Mouse (Mus musculus): ENCODE measurements around the gene Pus7l. TPM values are rescaled to one million over a fixed set of nuclear protein-coding genes. Genes with fewer than 3 reads are reported as not detected.

The Pus7l gene
- polyA plus RNA-seq (2012; rRNA removed): 3.1 and 3.3 TPM in 2 replicates

DNA sequence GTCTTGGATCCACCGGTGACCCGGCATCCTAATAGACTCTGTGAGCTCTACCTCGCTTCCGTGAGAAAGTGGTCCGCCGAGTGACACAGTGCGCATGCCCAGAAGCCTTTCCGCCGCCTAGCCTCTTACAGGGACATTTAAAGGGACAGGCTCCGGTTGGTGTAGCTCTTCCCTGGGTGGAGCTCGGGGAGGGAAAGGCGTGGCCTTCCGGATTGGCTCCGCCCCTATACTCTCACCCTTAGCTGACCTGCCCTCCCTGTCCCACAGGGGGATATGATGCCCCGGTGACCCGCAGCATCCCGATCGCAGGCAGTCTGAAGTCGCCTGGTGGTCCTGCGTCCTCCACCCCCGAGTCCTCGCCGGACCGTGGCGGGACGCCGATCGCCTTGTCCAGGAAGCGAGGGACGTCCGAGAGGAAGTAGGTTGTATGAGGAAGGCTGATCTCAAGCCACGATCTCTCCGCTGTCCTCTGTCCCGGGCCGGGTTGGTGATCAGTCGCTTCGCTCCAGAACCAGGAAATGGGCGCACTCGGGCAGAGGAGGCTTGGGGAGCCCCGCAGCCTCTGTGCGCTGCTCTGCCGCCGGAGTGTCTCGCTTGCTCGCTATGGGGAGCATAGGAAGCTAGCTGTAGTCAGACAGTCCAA is at the start of gene Pus7l, which contains the start of gene Irak4:
Pus7l (minus strand) TSS at position 139 of the 643 bp plus-strand sequence.
Irak4 (plus strand) TSS at position 235 of the 643 bp plus-strand sequence.
- TF ChIP-seq POLR2A (IDR thresholded peaks at IDR 0.05; ENCODE audit: extremely low read depth, insufficient read depth, low read length): peak; percentile 79
- TF ChIP-seq CTCF (IDR thresholded peaks at IDR 0.05; ENCODE audit: extremely low read depth, insufficient read depth, low read length): no peak
- no peak within 1 kb of the TSS for H3K27ac ChIP-seq (ENCODE audit: insufficient read depth, low read length)
- H3K4me3 ChIP-seq (ENCODE audit: insufficient read depth, low read length): peak within 1 kb of the TSS; percentile 67
- no peaks in the 10 kb centered on the region for H3K4me1 ChIP-seq (ENCODE audit: control insufficient read depth, insufficient read depth, low read length)

DNA sequence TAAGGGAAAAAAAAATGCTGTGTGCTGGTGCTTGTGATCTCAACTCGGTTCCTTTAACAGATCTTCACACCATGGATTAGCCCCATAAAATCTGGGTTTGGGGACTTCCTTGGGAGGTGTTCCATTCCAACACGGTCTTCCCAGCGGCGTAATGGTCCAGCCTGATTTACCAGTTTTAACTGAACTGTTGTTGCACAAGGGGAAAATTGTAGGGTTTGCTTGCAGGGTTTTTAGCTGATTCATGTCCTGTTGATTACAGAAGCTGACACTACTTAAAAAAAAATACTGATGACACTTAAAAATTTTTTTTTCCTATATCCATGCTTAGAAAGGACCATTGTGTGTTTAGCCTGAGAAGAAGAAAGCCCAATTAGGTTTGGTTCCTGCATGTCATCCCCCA is 48.0 kb upstream of the Pus7l start:
- no peak overlapping the region for H3K27ac ChIP-seq (ENCODE audit: insufficient read depth, low read length)
- no peaks in the 10 kb centered on the region for H3K4me1 ChIP-seq (ENCODE audit: control insufficient read depth, insufficient read depth, low read length)
- H3K4me3 ChIP-seq (ENCODE audit: insufficient read depth, low read length): no peak overlapping the region
- TF ChIP-seq POLR2A (IDR thresholded peaks at IDR 0.05; ENCODE audit: extremely low read depth, insufficient read depth, low read length) (no peak), CTCF (IDR thresholded peaks at IDR 0.05; ENCODE audit: extremely low read depth, insufficient read depth, low read length) (no peak)

DNA sequence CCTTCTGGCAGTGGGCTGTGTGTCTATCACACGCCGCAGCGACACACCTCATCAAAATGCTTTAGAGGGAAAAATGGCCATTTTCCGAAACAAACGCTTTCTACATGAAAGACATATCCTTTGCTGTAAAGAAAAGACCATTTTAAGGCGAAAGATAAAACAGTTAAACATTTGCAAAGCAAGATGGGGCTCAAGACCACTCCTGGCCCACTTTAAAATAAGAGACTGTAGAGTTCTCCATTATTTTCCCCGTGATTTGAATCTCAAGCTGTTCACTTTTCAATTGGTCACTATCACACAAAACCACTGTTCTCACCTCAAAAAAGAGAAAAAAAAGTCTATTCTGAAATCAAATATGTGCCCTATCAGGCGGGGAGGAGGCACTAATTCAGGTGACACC is 46.7 kb upstream of the Pus7l start:
- no peak overlapping the region for H3K27ac ChIP-seq (ENCODE audit: insufficient read depth, low read length)
- TF ChIP-seq POLR2A (IDR thresholded peaks at IDR 0.05; ENCODE audit: extremely low read depth, insufficient read depth, low read length) (no peak), CTCF (IDR thresholded peaks at IDR 0.05; ENCODE audit: extremely low read depth, insufficient read depth, low read length) (no peak)
- no peaks in the 10 kb centered on the region for H3K4me1 ChIP-seq (ENCODE audit: control insufficient read depth, insufficient read depth, low read length)
- peak overlapping the region; percentile 94 for H3K4me3 ChIP-seq (ENCODE audit: insufficient read depth, low read length)

DNA sequence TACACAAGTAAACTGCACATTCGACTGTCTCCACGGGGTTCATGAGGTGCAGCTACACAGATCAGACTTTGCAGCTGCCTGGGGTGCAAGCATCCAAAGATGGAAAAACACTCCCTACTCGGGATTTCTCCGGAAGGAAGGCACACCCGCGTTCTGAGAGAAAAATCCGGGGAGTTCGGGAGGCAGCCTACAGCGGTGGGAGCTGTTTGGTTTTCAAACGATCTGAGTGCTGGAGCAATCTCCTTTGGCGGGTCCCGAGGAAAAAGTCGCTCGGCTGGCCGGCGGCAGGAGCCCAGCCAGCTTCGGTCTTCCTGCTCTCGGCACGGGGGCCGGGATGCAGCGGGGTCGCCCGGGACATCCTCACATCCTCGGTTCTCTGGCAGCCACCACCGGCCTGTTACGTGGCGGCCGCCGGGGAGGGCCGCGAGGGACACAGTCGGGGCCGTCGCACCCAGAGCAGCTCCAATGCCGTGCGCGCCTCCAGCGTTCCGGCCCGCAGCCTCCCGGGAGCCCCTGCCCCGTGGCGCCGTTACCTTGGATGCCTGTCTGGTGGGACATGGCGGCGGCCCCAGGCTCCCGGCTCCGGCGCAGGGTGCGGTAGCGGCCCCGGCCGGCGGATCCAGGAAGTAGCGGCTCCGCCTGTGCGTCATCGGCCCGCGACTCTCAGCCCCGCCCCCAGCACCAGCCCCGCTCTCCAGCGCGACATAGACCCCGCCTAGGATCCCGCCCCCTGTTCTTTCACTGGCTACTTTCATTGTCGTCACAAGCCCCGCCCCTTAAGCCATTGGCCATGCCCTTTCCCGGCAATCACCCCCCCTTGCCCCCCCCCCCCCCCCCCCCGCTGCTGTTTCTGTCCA is 46.1 kb upstream of the Pus7l start, which contains the start of gene Twf1:
Twf1 (minus strand) TSS at position 671 of the 857 bp plus-strand sequence.
- H3K27ac ChIP-seq (ENCODE audit: insufficient read depth, low read length): peak within 1 kb of the TSS; percentile 90
- no peaks in the 10 kb centered on the region for H3K4me1 ChIP-seq (ENCODE audit: control insufficient read depth, insufficient read depth, low read length)
- TF ChIP-seq CTCF (IDR thresholded peaks at IDR 0.05; ENCODE audit: extremely low read depth, insufficient read depth, low read length) (no peak), POLR2A (IDR thresholded peaks at IDR 0.05; ENCODE audit: extremely low read depth, insufficient read depth, low read length) (peak; percentile 46; the same call in 1 of the 2 replicates)
- peak within 1 kb of the TSS; percentile 94 for H3K4me3 ChIP-seq (ENCODE audit: insufficient read depth, low read length)

DNA sequence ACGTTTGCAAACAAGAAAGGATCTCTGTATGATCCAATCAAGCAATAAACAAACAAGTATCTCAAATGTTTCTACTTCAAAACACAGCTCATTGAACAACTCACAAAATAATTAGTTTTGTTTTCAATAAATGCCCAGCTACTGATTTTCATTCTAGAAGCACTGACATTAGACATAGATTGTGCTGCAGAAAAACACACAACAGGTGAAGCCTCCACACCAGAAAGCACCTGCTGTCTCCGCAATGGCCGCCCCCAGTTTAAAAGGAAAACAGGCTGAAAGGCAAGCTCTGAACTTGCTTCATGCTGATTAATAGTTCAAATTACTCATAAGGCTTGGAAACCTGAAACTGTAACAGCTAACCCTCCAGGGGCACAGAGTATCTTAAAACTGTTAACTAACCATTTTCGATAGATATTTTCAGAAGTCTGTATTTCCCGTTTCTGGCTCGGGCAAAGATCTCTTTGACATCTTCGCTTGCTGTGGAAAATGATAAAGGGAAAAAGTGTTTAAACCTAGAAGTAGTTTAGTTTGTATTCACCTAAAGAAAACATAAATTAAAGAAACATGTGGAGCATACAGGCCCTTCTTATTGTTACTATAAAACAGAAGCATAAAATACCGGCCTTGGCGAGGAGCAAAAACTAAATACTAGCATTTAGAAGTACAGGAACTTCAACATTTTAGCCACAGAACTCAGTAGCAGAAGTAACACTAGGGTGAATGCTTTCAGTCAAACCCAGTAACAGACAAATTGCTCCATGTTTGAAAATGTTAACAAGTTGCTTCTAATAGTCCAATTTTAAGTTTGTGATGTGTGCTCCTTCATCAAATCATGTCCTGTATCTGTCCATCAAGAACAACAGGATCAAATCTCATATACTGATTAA is 44.7 kb upstream of the Pus7l start:
- H3K27ac ChIP-seq (ENCODE audit: insufficient read depth, low read length): no peak overlapping the region
- H3K4me1 ChIP-seq (ENCODE audit: control insufficient read depth, insufficient read depth, low read length): no peaks in the 10 kb centered on the region
- H3K4me3 ChIP-seq (ENCODE audit: insufficient read depth, low read length): no peak overlapping the region; the same call in 1 of the 2 replicates
- no peak for TF ChIP-seq POLR2A (IDR thresholded peaks at IDR 0.05; ENCODE audit: extremely low read depth, insufficient read depth, low read length)
- TF ChIP-seq CTCF (IDR thresholded peaks at IDR 0.05; ENCODE audit: extremely low read depth, insufficient read depth, low read length): no peak

DNA sequence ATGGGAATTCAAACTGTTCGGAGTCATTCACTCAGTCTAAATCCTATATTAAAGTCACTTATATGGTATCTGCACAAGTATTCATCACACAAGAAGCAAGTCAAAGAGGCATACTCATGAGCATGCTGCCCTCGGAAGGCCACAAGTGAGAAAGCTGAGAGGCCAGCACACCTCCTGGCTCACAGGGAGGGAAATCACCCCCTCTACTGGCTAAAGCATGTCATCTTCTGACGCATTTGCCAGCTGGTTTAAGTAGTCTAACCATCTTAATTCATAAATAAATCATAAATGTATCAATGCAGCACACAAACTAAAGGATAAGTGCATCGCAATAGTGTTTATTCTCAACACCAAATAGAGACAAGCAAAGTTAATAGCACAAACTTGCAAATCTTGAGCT is 41.4 kb upstream of the Pus7l start:
- no peak overlapping the region for H3K4me3 ChIP-seq (ENCODE audit: insufficient read depth, low read length)
- TF ChIP-seq POLR2A (IDR thresholded peaks at IDR 0.05; ENCODE audit: extremely low read depth, insufficient read depth, low read length) (no peak), CTCF (IDR thresholded peaks at IDR 0.05; ENCODE audit: extremely low read depth, insufficient read depth, low read length) (no peak)
- H3K27ac ChIP-seq (ENCODE audit: insufficient read depth, low read length): no peak overlapping the region
- no peaks in the 10 kb centered on the region for H3K4me1 ChIP-seq (ENCODE audit: control insufficient read depth, insufficient read depth, low read length)

DNA sequence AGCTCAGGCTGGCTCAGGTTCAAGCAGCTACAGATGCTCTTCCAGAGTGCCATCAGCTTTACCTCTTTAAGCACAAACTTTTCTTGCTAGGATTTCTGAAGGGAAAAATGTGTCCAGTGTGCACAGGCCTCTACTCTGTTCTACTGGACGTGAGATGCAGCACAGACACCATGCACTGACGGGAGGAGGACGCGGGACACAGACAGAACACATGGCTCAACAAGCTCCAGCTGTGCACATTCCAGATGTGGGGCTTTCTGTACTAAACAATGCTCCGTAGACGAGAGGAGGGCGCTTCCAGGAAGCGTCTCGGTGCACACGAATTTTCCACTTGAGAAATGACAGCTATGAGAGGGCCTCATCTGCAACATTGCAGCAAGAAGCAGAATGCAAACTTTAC is 39.8 kb upstream of the Pus7l start:
- no peak overlapping the region for H3K27ac ChIP-seq (ENCODE audit: insufficient read depth, low read length)
- TF ChIP-seq CTCF (IDR thresholded peaks at IDR 0.05; ENCODE audit: extremely low read depth, insufficient read depth, low read length) (no peak), POLR2A (IDR thresholded peaks at IDR 0.05; ENCODE audit: extremely low read depth, insufficient read depth, low read length) (no peak)
- H3K4me3 ChIP-seq (ENCODE audit: insufficient read depth, low read length): no peak overlapping the region
- H3K4me1 ChIP-seq (ENCODE audit: control insufficient read depth, insufficient read depth, low read length): no peaks in the 10 kb centered on the region

DNA sequence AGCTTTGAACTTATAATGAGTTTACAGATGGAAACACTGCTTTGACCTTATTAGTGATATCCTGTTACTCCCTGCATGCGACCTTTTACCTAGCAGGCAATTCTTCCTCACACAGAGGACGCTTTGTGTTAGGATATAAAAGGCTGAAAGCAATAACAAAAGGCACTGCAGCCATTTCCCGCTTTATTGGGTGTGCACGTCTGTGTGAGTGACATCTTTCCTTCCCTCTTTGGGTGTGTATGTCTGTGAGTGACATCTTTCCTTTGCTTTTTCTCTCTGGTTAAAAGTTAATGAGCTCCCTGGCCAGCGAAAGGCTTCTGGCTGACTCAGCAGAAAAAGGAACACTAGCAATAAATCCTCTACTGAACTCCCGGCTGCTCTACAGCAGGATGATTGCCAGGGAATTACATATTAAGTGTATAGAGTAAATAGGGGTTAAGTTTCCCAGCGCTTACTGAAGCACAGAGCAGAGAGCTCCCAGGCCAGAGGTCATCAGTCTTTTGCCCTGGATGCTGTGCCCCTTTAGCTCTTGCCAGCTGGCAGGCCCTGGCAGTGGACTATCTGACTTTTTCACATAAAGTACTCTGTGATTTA is 38.8 kb upstream of the Pus7l start:
- Histone ChIP-seq H3K27ac (ENCODE audit: insufficient read depth, low read length) (no peak overlapping the region), H3K4me3 (ENCODE audit: insufficient read depth, low read length) (no peak overlapping the region), H3K4me1 (ENCODE audit: control insufficient read depth, insufficient read depth, low read length) (no peaks in the 10 kb centered on the region)
- TF ChIP-seq POLR2A (IDR thresholded peaks at IDR 0.05; ENCODE audit: extremely low read depth, insufficient read depth, low read length) (no peak), CTCF (IDR thresholded peaks at IDR 0.05; ENCODE audit: extremely low read depth, insufficient read depth, low read length) (no peak)
